Mouse (Mus musculus) heart, embryonic 13.5 days (tissue): Measurements from ENCODE around the gene Ube2b. TPM values are rescaled to one million over a fixed set of nuclear protein-coding genes. Genes with fewer than 3 reads are reported as not detected.
A peak's percentile ranks its signal among the peaks of the same experiment; 100 is the strongest.

Experiments
- ATAC-seq: fragments of 200-750 bp; cut with Nextera tagmentation; 2 replicates; pipeline ENCODE4 v1.8.0; 2017; ENCODE audit warnings: moderate TSS enrichment; ENCODE audit not compliant: insufficient number of reproducible peaks, low FRiP score, low TSS enrichment; ENCODE audit errors: extremely low read depth
- H3K27ac ChIP-seq: fragments of 300-500 bp; sonication (generic); replicated peaks from 2 replicates; pipeline ENCODE4 v1.5.1; 2015; ENCODE audit warnings: moderate library complexity, mild to moderate bottlenecking, inconsistent platforms
- H3K27me3 ChIP-seq: fragments of 300-500 bp; sonication (generic); replicated peaks from 2 replicates; pipeline ENCODE4 v1.6.1; 2015; ENCODE audit warnings: mild to moderate bottlenecking, inconsistent platforms
- H3K36me3 ChIP-seq: fragments of 300-500 bp; sonication (generic); 2 replicates; pipeline ENCODE4 v1.6.1; 2015; ENCODE audit warnings: mild to moderate bottlenecking, inconsistent platforms
- H3K4me1 ChIP-seq: fragments of 300-500 bp; sonication (generic); 2 replicates; pipeline ENCODE4 v1.6.1; 2015; ENCODE audit warnings: inconsistent platforms
- H3K4me2 ChIP-seq: fragments of 300-500 bp; sonication (generic); 2 replicates; pipeline ENCODE4 v1.6.1; 2015; ENCODE audit warnings: inconsistent platforms, mild to moderate bottlenecking, moderate library complexity
- H3K4me3 ChIP-seq: fragments of 300-500 bp; sonication (generic); 2 replicates; pipeline ENCODE4 v1.5.1; 2015; ENCODE audit warnings: moderate library complexity, mild to moderate bottlenecking, inconsistent platforms
- H3K9ac ChIP-seq: fragments of 300-500 bp; sonication (generic); 2 replicates; pipeline ENCODE4 v1.6.1; 2015; ENCODE audit warnings: inconsistent platforms, mild to moderate bottlenecking, moderate library complexity
- H3K9me3 ChIP-seq: fragments of 300-500 bp; sonication (generic); 2 replicates; pipeline ENCODE4 v1.6.1; 2016; ENCODE audit warnings: inconsistent platforms
- WGBS: fragments of 180-500 bp; shearing (Covaris S2); methylation state at CpG from one replicate; pipeline ENCODE4 v1.1.7; 2015; ENCODE audit warnings: mixed read lengths; 5-methylcytosine and 5-hydroxymethylcytosine counted together
- polyA plus RNA-seq: library from polyadenylated mRNA; unstranded; fragments of >200 nt; fragmentation: Nextera tagmentation; extraction: Ambion mirVana; gene quantifications from 2 replicates; pipeline ENCODE4 v1.2.1, GENCODE M21; 2015

Gene Ube2b
- polyA plus RNA-seq, 1 experiment from 2014 or later, result 246 TPM

GRCm38 (mm10) chr11:51967443-51968401 lies 32.8 kb downstream of the Ube2b start, which contains the start of gene Cdkn2aipnl:
TSS of gene Cdkn2aipnl (plus strand) at chr11:51967661.
- WGBS, result 2% methylated on average over 63 of the region's 63 CpGs
- H3K4me1 ChIP-seq, result peaks cover 12% of the 10 kb centered on the region
- H3K9ac ChIP-seq, result peak within 1 kb of the TSS; percentile 88
- peak within 1 kb of the TSS; percentile 97 for H3K4me2 ChIP-seq
- H3K36me3 ChIP-seq, result peaks cover 35% of the 10 kb centered on the region
- H3K9me3 ChIP-seq, result no peaks in the 10 kb centered on the region
- H3K27me3 ChIP-seq, result peaks cover 15% of the 10 kb centered on the region; the same call in 1 of the 2 replicates
- H3K4me3 ChIP-seq, result peak within 1 kb of the TSS; percentile 73
- 0 out of 2 replicates have a peak within 1 kb of the TSS, but pooled peaks have one; percentile 36 for H3K27ac ChIP-seq
- ATAC-seq, result peak; percentile 86

DNA sequence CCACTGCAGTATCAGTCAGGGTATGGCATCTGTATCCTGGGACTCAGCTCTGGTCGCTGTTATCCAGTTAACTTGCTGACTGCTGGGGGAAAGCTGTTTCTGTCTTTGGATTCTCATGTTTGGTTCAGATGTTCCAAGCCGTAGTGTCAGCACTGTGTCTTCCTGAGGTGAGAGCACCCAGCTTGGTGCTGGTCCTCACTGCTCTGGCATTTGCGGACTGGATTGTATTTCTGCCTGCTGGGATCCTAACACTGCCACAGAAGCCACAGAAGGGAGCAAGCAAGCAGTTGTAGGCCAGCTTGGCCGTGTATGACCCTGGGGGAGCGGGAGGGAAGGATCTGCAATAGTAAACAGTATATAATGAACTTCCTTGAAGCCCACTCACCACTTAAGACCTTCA lies 33.9 kb downstream of the Ube2b start:
- no peak for ATAC-seq
- WGBS, result 64% methylated on average over 5 of the region's 5 CpGs
- Histone ChIP-seq H3K9ac (no peak overlapping the region), H3K4me1 (peaks cover 12% of the 10 kb centered on the region), H3K4me3 (no peak overlapping the region), H3K27me3 (peaks cover 16% of the 10 kb centered on the region), H3K27ac (no peak overlapping the region), H3K36me3 (peaks cover 24% of the 10 kb centered on the region), H3K9me3 (no peaks in the 10 kb centered on the region), H3K4me2 (no peak overlapping the region)

DNA sequence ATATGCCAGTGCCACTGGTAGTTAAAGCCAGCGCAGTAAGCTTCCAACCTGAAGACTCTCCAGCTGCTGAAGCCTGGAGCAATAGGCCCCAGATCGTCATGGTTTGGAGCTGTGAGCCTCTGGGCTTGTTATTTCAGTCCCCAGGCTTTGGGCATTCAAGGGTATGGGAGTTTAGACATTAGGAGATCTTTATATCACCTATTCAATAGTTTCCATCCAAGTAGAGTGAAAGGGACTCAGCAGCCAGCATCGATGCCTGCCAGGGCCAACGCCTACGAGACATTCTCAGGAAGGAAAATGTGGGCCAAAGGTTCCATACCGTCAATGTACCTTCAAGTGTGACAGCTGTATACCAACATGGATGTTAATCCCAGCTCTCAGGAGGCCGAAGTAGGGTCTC lies 38.3 kb downstream of the Ube2b start:
- H3K9ac ChIP-seq, result no peak overlapping the region
- H3K9me3 ChIP-seq, result no peaks in the 10 kb centered on the region
- no peak overlapping the region for H3K4me2 ChIP-seq
- H3K36me3 ChIP-seq, result no peaks in the 10 kb centered on the region
- no peak for ATAC-seq
- H3K4me1 ChIP-seq, result no peaks in the 10 kb centered on the region
- WGBS, result 87% methylated on average over 7 of the region's 7 CpGs
- H3K27me3 ChIP-seq, result peaks cover 19% of the 10 kb centered on the region
- H3K4me3 ChIP-seq, result no peak overlapping the region
- H3K27ac ChIP-seq, result no peak overlapping the region

DNA sequence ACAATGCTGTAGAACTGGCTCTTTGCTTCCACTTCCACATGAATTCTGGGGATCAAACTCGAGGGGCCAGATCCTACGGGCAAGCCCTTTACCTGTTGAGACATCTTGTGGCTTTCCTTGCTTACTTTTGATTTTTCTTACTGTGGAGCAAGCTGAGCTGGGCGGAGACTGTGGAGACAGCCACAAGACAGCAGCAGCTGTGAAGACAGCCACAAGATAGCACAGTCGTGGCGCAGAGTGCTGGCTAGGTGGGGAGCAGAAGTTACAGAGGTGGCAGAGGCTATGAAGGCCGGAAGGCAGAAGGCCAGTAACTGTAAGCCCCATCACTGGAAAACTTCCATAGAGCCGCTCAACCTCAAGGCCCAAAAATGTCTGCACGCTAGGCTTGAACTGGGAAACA lies 38.8 kb downstream of the Ube2b start:
- no peak overlapping the region for H3K4me3 ChIP-seq
- no peak overlapping the region for H3K9ac ChIP-seq
- no peak overlapping the region for H3K27ac ChIP-seq
- H3K27me3 ChIP-seq, result peaks cover 23% of the 10 kb centered on the region
- no peaks in the 10 kb centered on the region for H3K9me3 ChIP-seq
- ATAC-seq, result no peak
- H3K4me1 ChIP-seq, result no peaks in the 10 kb centered on the region
- no peaks in the 10 kb centered on the region for H3K36me3 ChIP-seq
- H3K4me2 ChIP-seq, result no peak overlapping the region
- WGBS, result 78% methylated on average over 8 of the region's 8 CpGs

DNA sequence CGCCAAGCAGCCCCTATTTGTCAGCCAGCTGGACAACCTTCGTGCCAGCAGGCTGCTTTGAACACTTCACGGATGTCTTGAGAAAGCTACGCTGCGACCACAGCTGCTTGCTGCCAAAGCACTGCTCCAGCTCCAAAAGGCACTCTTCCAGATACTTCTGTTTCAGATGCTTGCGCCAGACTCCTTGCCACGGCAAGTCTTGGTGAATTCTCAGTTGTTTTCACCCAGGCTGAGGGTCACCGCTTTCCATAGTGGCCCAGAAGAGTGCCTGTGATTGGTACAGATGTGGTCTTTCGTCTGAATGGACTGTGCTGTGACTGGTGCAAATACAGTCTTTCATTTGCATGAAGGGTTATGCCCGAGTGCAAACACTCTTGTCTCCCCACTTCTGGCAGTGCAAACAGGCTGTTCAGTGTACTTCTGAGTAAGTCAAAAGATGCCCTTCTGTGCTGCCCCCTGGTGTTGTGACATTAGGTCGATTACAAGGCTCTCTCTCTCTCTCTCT lies 39.5 kb downstream of the Ube2b start:
- Histone ChIP-seq H3K4me3 (no peak overlapping the region), H3K9me3 (no peaks in the 10 kb centered on the region), H3K36me3 (no peaks in the 10 kb centered on the region), H3K4me1 (0 out of 2 replicates have a peak, but pooled peaks cover 3% of the 10 kb centered on the region), H3K27ac (no peak overlapping the region), H3K9ac (no peak overlapping the region), H3K4me2 (no peak overlapping the region), H3K27me3 (peaks cover 26% of the 10 kb centered on the region)
- WGBS, result 64% methylated on average over 11 of the region's 11 CpGs
- ATAC-seq, result no peak

DNA sequence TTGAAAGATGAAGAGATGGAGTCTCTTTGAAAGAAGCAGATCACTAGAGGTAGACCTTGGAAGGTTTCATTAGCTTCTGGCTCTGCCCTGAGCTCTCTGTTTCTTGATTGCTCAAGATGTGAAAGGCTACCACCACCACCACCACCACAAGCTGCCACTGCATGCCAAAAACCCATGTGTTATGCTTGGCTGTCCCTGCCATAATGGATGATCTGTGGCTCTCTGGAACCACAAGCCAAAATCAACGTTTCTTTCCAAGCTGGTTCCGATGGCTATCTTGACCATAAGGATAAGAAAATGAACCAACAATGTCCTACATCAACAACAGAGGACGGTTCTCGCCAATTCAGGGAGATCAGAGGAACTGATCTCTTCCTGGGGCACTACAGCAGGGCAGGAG lies 40.5 kb downstream of the Ube2b start:
- peaks cover 30% of the 10 kb centered on the region for H3K27me3 ChIP-seq
- 0 out of 2 replicates have a peak, but pooled peaks cover 4% of the 10 kb centered on the region for H3K4me1 ChIP-seq
- 67% methylated on average over 4 of the region's 4 CpGs for WGBS
- H3K4me3 ChIP-seq, result no peak overlapping the region
- no peak overlapping the region for H3K4me2 ChIP-seq
- H3K27ac ChIP-seq, result no peak overlapping the region
- H3K9me3 ChIP-seq, result no peaks in the 10 kb centered on the region
- ATAC-seq, result no peak
- H3K36me3 ChIP-seq, result no peaks in the 10 kb centered on the region
- H3K9ac ChIP-seq, result no peak overlapping the region

- Histone ChIP-seq H3K27me3 (peaks cover 28% of the 10 kb centered on the region), H3K4me1 (0 out of 2 replicates have a peak, but pooled peaks cover 4% of the 10 kb centered on the region), H3K9me3 (peaks cover 4% of the 10 kb centered on the region; the same call in 1 of the 2 replicates), H3K27ac (no peak overlapping the region), H3K4me2 (no peak overlapping the region), H3K9ac (no peak overlapping the region), H3K36me3 (no peaks in the 10 kb centered on the region), H3K4me3 (no peak overlapping the region)
- no peak for ATAC-seq
- WGBS, result 72% methylated on average over 5 of the region's 5 CpGs
Observed at GRCm38 (mm10) chr11:51959511-51959910, 41.1 kb downstream of the Ube2b start.

DNA sequence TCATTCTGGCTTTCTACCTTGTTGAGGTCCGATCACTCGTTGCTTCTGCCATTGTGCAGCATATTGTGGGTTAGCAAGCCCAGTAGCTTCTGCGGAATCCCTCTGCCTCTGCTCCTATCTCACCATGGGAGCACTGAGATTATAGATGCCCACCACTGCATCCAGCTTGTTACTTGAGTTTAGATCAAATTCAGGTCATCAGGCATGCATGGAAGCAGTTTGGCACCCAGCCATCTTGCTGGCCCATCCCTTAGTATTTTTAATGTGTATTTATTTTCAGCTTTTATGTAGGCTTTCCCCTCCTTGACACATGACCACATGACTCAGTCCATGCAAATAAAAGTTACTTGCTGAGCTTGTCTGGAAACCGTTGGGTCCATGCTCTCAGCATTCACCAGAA lies 42.8 kb downstream of the Ube2b start:
- Histone ChIP-seq H3K4me1 (0 out of 2 replicates have a peak, but pooled peaks cover 4% of the 10 kb centered on the region), H3K9me3 (peaks cover 4% of the 10 kb centered on the region; the same call in 1 of the 2 replicates), H3K9ac (no peak overlapping the region), H3K4me2 (no peak overlapping the region), H3K27ac (no peak overlapping the region), H3K4me3 (no peak overlapping the region), H3K36me3 (no peaks in the 10 kb centered on the region), H3K27me3 (peaks cover 32% of the 10 kb centered on the region)
- no peak for ATAC-seq
- 88% methylated on average over 4 of the region's 4 CpGs for WGBS

GRCm38 (mm10) chr11:51956112-51956511 lies 44.5 kb downstream of the Ube2b start:
- H3K4me2 ChIP-seq, result 0 out of 2 replicates have a peak overlapping the region, but pooled peaks have one; percentile 18
- H3K4me1 ChIP-seq, result peaks cover 12% of the 10 kb centered on the region; the same call in 1 of the 2 replicates
- H3K9me3 ChIP-seq, result peaks cover 4% of the 10 kb centered on the region; the same call in 1 of the 2 replicates
- H3K27me3 ChIP-seq, result peaks cover 30% of the 10 kb centered on the region
- ATAC-seq, result no peak
- 53% methylated on average over 9 of the region's 9 CpGs for WGBS
- no peak overlapping the region for H3K9ac ChIP-seq
- no peak overlapping the region for H3K27ac ChIP-seq
- no peaks in the 10 kb centered on the region for H3K36me3 ChIP-seq
- no peak overlapping the region for H3K4me3 ChIP-seq

- WGBS, result 37% methylated on average over 5 of the region's 5 CpGs
- Histone ChIP-seq H3K27me3 (peaks cover 29% of the 10 kb centered on the region), H3K36me3 (no peaks in the 10 kb centered on the region), H3K9ac (no peak overlapping the region), H3K9me3 (peaks cover 4% of the 10 kb centered on the region; the same call in 1 of the 2 replicates), H3K4me3 (no peak overlapping the region), H3K27ac (no peak overlapping the region), H3K4me1 (peaks cover 12% of the 10 kb centered on the region; the same call in 1 of the 2 replicates), H3K4me2 (no peak overlapping the region)
- ATAC-seq, result no peak
Observed at GRCm38 (mm10) chr11:51951861-51952420, 48.6 kb downstream of the Ube2b start.

DNA sequence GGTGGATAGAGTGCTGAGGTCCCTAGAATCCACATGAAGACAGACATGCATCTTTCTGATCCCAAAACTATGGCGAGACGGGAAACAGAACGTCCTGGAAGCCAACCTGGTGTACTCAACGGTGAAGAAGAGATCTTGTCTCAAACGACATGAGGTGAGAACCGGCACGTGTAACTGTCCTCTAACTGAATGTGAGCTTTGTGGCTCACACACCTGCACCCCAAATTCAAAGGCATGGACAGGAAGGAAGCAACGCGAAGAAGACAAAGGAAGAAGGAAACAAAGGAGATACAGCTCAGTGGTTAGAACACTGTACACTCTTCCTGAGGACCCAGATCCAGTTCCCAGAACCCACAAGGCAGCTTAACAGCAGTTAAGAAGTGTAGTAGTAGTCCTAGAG lies 50.6 kb downstream of the Ube2b start:
- H3K9ac ChIP-seq, result no peak overlapping the region
- WGBS, result 81% methylated on average over 9 of the region's 9 CpGs
- H3K27ac ChIP-seq, result no peak overlapping the region
- peaks cover 3% of the 10 kb centered on the region; the same call in 1 of the 2 replicates for H3K9me3 ChIP-seq
- no peak overlapping the region for H3K4me3 ChIP-seq
- no peak for ATAC-seq
- no peak overlapping the region for H3K4me2 ChIP-seq
- H3K4me1 ChIP-seq, result peaks cover 21% of the 10 kb centered on the region
- peaks cover 32% of the 10 kb centered on the region for H3K27me3 ChIP-seq
- no peaks in the 10 kb centered on the region for H3K36me3 ChIP-seq
